8 mouse cellular contexts compared by ENCODE assay signal in genomic region chr8:122547815-122548214, GRCm38 (mm10). TPM values are rescaled to one million over a fixed set of nuclear protein-coding genes. Genes with fewer than 3 reads are reported as not detected.
DNase-seq lines count a peak whose midpoint lies in the region; ATAC-seq lines count a peak whose summit lies in the region.

No protein-coding gene starts in this region.

- H3K9ac ChIP-seq in kidney, embryonic 14.5 days (ENCODE audit: low read depth, low read length), result no peak overlapping the region; the same call in none of the 2 replicates

- H3K4me3 ChIP-seq in kidney, embryonic 14.5 days (ENCODE audit: low read length), result peak overlapping the region; percentile 1; the same call in 1 of the 2 replicates

- DNase-seq in adrenal gland, adult (ENCODE audit: inconsistent age in 2 of 2, low spot score in 1 of 2), result peak; percentile 22 to 41
- no peak for DNase-seq in adrenal gland, postnatal 10 days
- peak; percentile 34 for DNase-seq in embryo, embryonic 11 days
- DNase-seq in lung, postnatal 25 days (ENCODE audit: low spot score), result peak; percentile 79
- peak; percentile 31 to 33 for DNase-seq in thymus, postnatal 10 days (ENCODE audit: low spot score in 2 of 2)
- no peak for DNase-seq in frontal cortex, postnatal 25 days (ENCODE audit: low spot score in 2 of 2)
- DNase-seq in ovary, adult 18-20 months (ENCODE audit: low spot score), result no peak

- 16% methylated on average over 5 of the region's 5 CpGs for WGBS in kidney, embryonic 14.5 days

- ATAC-seq in kidney, embryonic 14.5 days (ENCODE audit: low FRiP score, low TSS enrichment), result peak; percentile 26

- no peaks in the 10 kb centered on the region for H3K27me3 ChIP-seq in kidney, embryonic 14.5 days (ENCODE audit: control insufficient read depth, insufficient read depth, low read length)

- H3K4me2 ChIP-seq in kidney, embryonic 14.5 days (replicated peaks; ENCODE audit: low read depth, low read length), result peak overlapping the region; percentile 18

- no peaks in the 10 kb centered on the region; the same call in 1 of the 2 replicates for H3K36me3 ChIP-seq in kidney, embryonic 14.5 days (ENCODE audit: control insufficient read depth, insufficient read depth, low read length)

- H3K27ac ChIP-seq in kidney, embryonic 14.5 days (ENCODE audit: low read depth, low read length), result peak overlapping the region; percentile 85

- no peaks in the 10 kb centered on the region for H3K9me3 ChIP-seq in kidney, embryonic 14.5 days (ENCODE audit: control insufficient read depth, low read length)

- peaks cover 37% of the 10 kb centered on the region for H3K4me1 ChIP-seq in kidney, embryonic 14.5 days (ENCODE audit: control insufficient read depth, insufficient read depth, low read length)

RNA-seq across cellular contexts. Expression of gene Piezo1, which starts 3.3 kb away (rescaled TPM):
- total RNA-seq in adrenal gland, postnatal 10 days (2021), result 10 to 100 TPM; 31.5 to 41.5 TPM
- 16.5 and 17.9 TPM in 2 replicates for polyA plus RNA-seq in kidney, embryonic 14.5 days (2014; fragmentation: Nextera tagmentation; extraction: Ambion mirVana)

RNA-seq across cellular contexts. Expression of gene Cdt1, which starts 20.0 kb away (rescaled TPM):
- total RNA-seq in adrenal gland, postnatal 10 days (2021), result 10 to 100 TPM; 17.2 to 20.7 TPM
- 42.7 and 48.5 TPM in 2 replicates for polyA plus RNA-seq in kidney, embryonic 14.5 days (2014; fragmentation: Nextera tagmentation; extraction: Ambion mirVana)

RNA-seq across cellular contexts. Expression of gene Aprt, which starts 28.9 kb away (rescaled TPM):
- 10 to 100 TPM; 67.5 to 72.3 TPM for total RNA-seq in adrenal gland, postnatal 10 days (2021)
- polyA plus RNA-seq in kidney, embryonic 14.5 days (2014; fragmentation: Nextera tagmentation; extraction: Ambion mirVana), result 370 and 400 TPM in 2 replicates

Comparison
In these comparisons a context has a peak if more than half of its experiments do, and no peak if none do; other contexts are left out.
1. DNase-seq: peak in adrenal gland, adult (2 of 2), embryo, embryonic 11 days (single experiment), lung, postnatal 25 days (single experiment) and thymus, postnatal 10 days (2 of 2); none in adrenal gland, postnatal 10 days (single experiment), frontal cortex, postnatal 25 days (0 of 2) and ovary, adult 18-20 months (single experiment).